Mouse (Mus musculus) embryonic facial prominence, embryonic 14.5 days (tissue): ENCODE data around the gene Ak2. TPM values are rescaled to one million over a fixed set of nuclear protein-coding genes. Genes with fewer than 3 reads are reported as not detected.

Experiments used
- ATAC-seq: fragments of 200-750 bp; cut with Nextera tagmentation; 2 replicates; pipeline ENCODE4 v1.8.0; 2017; ENCODE audit warnings: low read depth, moderate number of reproducible peaks, moderate TSS enrichment
- DNase-seq: peaks from one replicate; pipeline ENCODE4 v3.0.0-alpha.2; 2015; ENCODE audit warnings: low spot score
- H3K27ac ChIP-seq: fragments of 300-500 bp; sonication (generic); replicated peaks from 2 replicates; pipeline ENCODE4 v1.5.1; 2014; ENCODE audit warnings: low read depth, mild to moderate bottlenecking, low read length, moderate library complexity
- H3K27me3 ChIP-seq: fragments of 300-500 bp; sonication (generic); replicated peaks from 2 replicates; pipeline ENCODE4 v1.6.1; 2014; ENCODE audit warnings: low read length; ENCODE audit not compliant: control insufficient read depth, insufficient read depth
- H3K36me3 ChIP-seq: fragments of 300-500 bp; sonication (generic); 2 replicates; pipeline ENCODE4 v1.6.1; 2014; ENCODE audit warnings: low read length, mixed read lengths; ENCODE audit not compliant: control insufficient read depth, insufficient read depth
- H3K4me1 ChIP-seq: fragments of 300-500 bp; sonication (generic); 2 replicates; pipeline ENCODE4 v1.6.1; 2014; ENCODE audit warnings: antibody characterized with exemption, low read length; ENCODE audit not compliant: control insufficient read depth, insufficient read depth
- H3K4me2 ChIP-seq: fragments of 300-500 bp; sonication (generic); 2 replicates; pipeline ENCODE4 v1.6.1; 2014; ENCODE audit warnings: low read depth, mild to moderate bottlenecking, low read length, moderate library complexity, mixed read lengths
- H3K4me3 ChIP-seq: fragments of 300-500 bp; sonication (generic); 2 replicates; pipeline ENCODE4 v1.5.1; 2014; ENCODE audit warnings: low read depth, mild to moderate bottlenecking, low read length
- H3K9ac ChIP-seq: fragments of 300-500 bp; sonication (generic); 2 replicates; pipeline ENCODE4 v1.6.1; 2014; ENCODE audit warnings: low read depth, mild to moderate bottlenecking, low read length, moderate library complexity, mixed read lengths
- H3K9me3 ChIP-seq: fragments of 300-500 bp; sonication (generic); 2 replicates; pipeline ENCODE4 v1.6.1; 2016; ENCODE audit warnings: low read length; ENCODE audit not compliant: control insufficient read depth
- WGBS: fragments of 180-500 bp; shearing (Covaris S2); extraction: QIAGEN DNeasy Blood & Tissue Kit; methylation state at CpG from one replicate; pipeline ENCODE4 v1.1.7; 2014; 5-methylcytosine and 5-hydroxymethylcytosine counted together
- polyA plus RNA-seq: library from polyadenylated mRNA; unstranded; fragments of >200 nt; fragmentation: Nextera tagmentation; extraction: Ambion mirVana; gene quantifications from 2 replicates; pipeline ENCODE4 v1.2.1, GENCODE M21; 2014

Ak2 gene
- polyA plus RNA-seq, 1 experiment from 2014 or later = 142 TPM

DNA sequence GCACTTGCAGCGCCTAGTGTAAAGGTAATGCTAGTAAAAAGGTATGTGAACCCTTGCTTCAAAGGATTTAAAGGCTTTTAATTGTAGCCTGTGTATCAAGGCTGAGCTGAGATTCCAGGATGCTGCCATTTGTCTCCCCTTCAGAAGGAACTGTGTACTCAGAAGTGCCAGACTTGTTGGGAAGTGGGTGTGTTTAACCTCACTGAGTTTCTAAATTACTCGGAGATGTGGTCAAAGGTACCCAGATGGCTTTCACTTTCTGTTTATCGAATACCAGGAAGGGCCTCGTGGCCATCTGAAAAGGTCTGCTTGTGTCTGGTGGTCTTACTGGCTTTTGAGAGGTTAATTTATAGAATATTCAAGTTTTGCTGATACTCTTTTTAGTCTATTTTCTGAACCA is 68.2 kb downstream of the Ak2 start:
- Histone ChIP-seq H3K4me1 (peaks cover 10% of the 10 kb centered on the region), H3K27ac (no peak overlapping the region), H3K9me3 (no peaks in the 10 kb centered on the region), H3K27me3 (no peaks in the 10 kb centered on the region), H3K4me2 (peak overlapping the region; percentile 94), H3K36me3 (no peaks in the 10 kb centered on the region), H3K4me3 (peak overlapping the region; percentile 87), H3K9ac (0 out of 2 replicates have a peak overlapping the region, but pooled peaks have one; percentile 90)
- ATAC-seq = no peak
- 45% methylated on average over 4 of the region's 4 CpGs for WGBS
- no peak for DNase-seq

Other genes starting within 250 kb of the Ak2 start
- gene A3galt2, start 236.6 kb upstream of the Ak2 start, polyA plus RNA-seq = 0.13 TPM in 2 replicates
- 28.6 and 34.0 TPM in 2 replicates for gene Zfp362, start 185.9 kb upstream of the Ak2 start, polyA plus RNA-seq
- 8.8 and 9.2 TPM in 2 replicates for gene Trim62, start 108.4 kb upstream of the Ak2 start, polyA plus RNA-seq
- gene Azin2, start 29.5 kb upstream of the Ak2 start, polyA plus RNA-seq = 20.0 and 27.1 TPM in 2 replicates
- gene Rnf19b, start 66.3 kb downstream of the Ak2 start, polyA plus RNA-seq = 9.7 and 11.3 TPM in 2 replicates
- gene Tmem54, start 113.6 kb downstream of the Ak2 start, polyA plus RNA-seq = 6.9 and 8.4 TPM in 2 replicates
- 3.6 and 4.9 TPM in 2 replicates for gene Hpca, start 130.1 kb downstream of the Ak2 start, polyA plus RNA-seq
- 28.4 and 29.1 TPM in 2 replicates for gene Fndc5, start 145.0 kb downstream of the Ak2 start, polyA plus RNA-seq
- gene S100pbp, start 197.8 kb downstream of the Ak2 start, polyA plus RNA-seq = 12.6 and 15.5 TPM in 2 replicates
- 74.9 and 78.3 TPM in 2 replicates for gene Yars, start 197.8 kb downstream of the Ak2 start, polyA plus RNA-seq